ENCODE assay signal across 8 mouse cellular contexts in genomic region chr6:134863146-134863545, GRCm38 (mm10). TPM values are rescaled to one million over a fixed set of nuclear protein-coding genes. Genes with fewer than 3 reads are reported as not detected.
DNase-seq lines count a peak whose midpoint lies in the region; ATAC-seq lines count a peak whose summit lies in the region.

No protein-coding gene starts in this region.

- H3K27ac ChIP-seq in intestine, embryonic 16.5 days (ENCODE audit: low read length), result no peak overlapping the region
- H3K27ac ChIP-seq in midbrain, embryonic 10.5 days (replicated peaks), result peak overlapping the region; percentile 79

- WGBS in intestine, embryonic 16.5 days, result under 1% methylated on average over 19 of the region's 19 CpGs
- WGBS in midbrain, embryonic 10.5 days, result 2% methylated on average over 19 of the region's 19 CpGs

- no peaks in the 10 kb centered on the region for H3K27me3 ChIP-seq in intestine, embryonic 16.5 days (replicated peaks; ENCODE audit: control insufficient read depth, insufficient read depth, low read length)
- H3K27me3 ChIP-seq in midbrain, embryonic 10.5 days (ENCODE audit: low read depth, poor library complexity, severe bottlenecking), result no peaks in the 10 kb centered on the region

- no peaks in the 10 kb centered on the region for H3K9me3 ChIP-seq in intestine, embryonic 16.5 days (ENCODE audit: control insufficient read depth, low read length)
- H3K9me3 ChIP-seq in midbrain, embryonic 10.5 days (replicated peaks), result no peaks in the 10 kb centered on the region

- peak overlapping the region; percentile 29 for H3K4me3 ChIP-seq in intestine, embryonic 16.5 days (ENCODE audit: low read length)
- peak overlapping the region; percentile 44 for H3K4me3 ChIP-seq in midbrain, embryonic 10.5 days

- H3K36me3 ChIP-seq in intestine, embryonic 16.5 days (ENCODE audit: control insufficient read depth, insufficient read depth, low read length), result no peaks in the 10 kb centered on the region
- H3K36me3 ChIP-seq in midbrain, embryonic 10.5 days, result peaks cover 24% of the 10 kb centered on the region

- intact Hi-C loops in left cerebral cortex, postnatal 25 days (cut with DNase I), result loop anchor here (2.0 kb wide), 2 partner anchors 84 to 204 kb away; no protein-coding TSS in a partner anchor

- peak overlapping the region; percentile 51 for H3K4me2 ChIP-seq in intestine, embryonic 16.5 days (ENCODE audit: low read depth, low read length)

- DNase-seq in adrenal gland, adult 8-10 months, result peak; percentile 88
- DNase-seq in embryo, embryonic 9.5 days (ENCODE audit: extremely low spot score), result peak; percentile 97
- DNase-seq in gonadal fat pad, adult 2 months (ENCODE audit: low read depth), result peak; percentile 16
- DNase-seq in left cerebral cortex, postnatal 25 days (ENCODE audit: low spot score in 2 of 2), result peak; percentile 98
- DNase-seq in midbrain, embryonic 10.5 days (ENCODE audit: low spot score), result peak; percentile 98
- DNase-seq in right cerebral cortex, postnatal 36 days (ENCODE audit: low spot score in 2 of 2), result peak; percentile 94 to 96
- peak; percentile 86 to 97 for DNase-seq in urinary bladder, postnatal 4 days (ENCODE audit: low spot score in 2 of 2)

- H3K9ac ChIP-seq in intestine, embryonic 16.5 days (ENCODE audit: low read depth, low read length), result no peak overlapping the region

- peak; percentile 85 for ATAC-seq in intestine, embryonic 16.5 days

- H3K4me1 ChIP-seq in intestine, embryonic 16.5 days (ENCODE audit: control insufficient read depth, insufficient read depth, low read length), result peaks cover 11% of the 10 kb centered on the region
- peaks cover 23% of the 10 kb centered on the region for H3K4me1 ChIP-seq in midbrain, embryonic 10.5 days

RNA-seq across cellular contexts. Expression of gene Crebl2, which starts 33.2 kb away (rescaled TPM):
- total RNA-seq in adrenal gland, adult 8-10 months (2022), result 10 to 100 TPM; 47.1 to 63.4 (median 58.0) TPM
- polyA plus RNA-seq in gonadal fat pad, adult 2 months (2012; rRNA removed), result 17.4 and 18.0 TPM in 2 replicates
- polyA plus RNA-seq in intestine, embryonic 16.5 days (2015; fragmentation: Nextera tagmentation; extraction: Ambion mirVana), result 3.3 and 3.6 TPM in 2 replicates
- 10 to 100 TPM; 29.9 to 32.9 TPM for total RNA-seq in left cerebral cortex, postnatal 25 days (2021)
- polyA plus RNA-seq in midbrain, embryonic 10.5 days (2016; fragmentation: Nextera tagmentation; extraction: Ambion mirVana), result 1.0 and 1.3 TPM in 2 replicates

RNA-seq across cellular contexts. Expression of gene Gpr19, which starts 35.2 kb away (rescaled TPM):
- 1 to 10 TPM; 7.1 to 9.8 (median 7.9) TPM for total RNA-seq in adrenal gland, adult 8-10 months (2022)
- 7.1 and 8.5 TPM in 2 replicates for polyA plus RNA-seq in gonadal fat pad, adult 2 months (2012; rRNA removed)
- polyA plus RNA-seq in intestine, embryonic 16.5 days (2015; fragmentation: Nextera tagmentation; extraction: Ambion mirVana), result 8.1 and 9.5 TPM in 2 replicates
- total RNA-seq in left cerebral cortex, postnatal 25 days (2021), result 10 to 100 TPM; 25.3 to 27.3 TPM
- 32.3 and 37.7 TPM in 2 replicates for polyA plus RNA-seq in midbrain, embryonic 10.5 days (2016; fragmentation: Nextera tagmentation; extraction: Ambion mirVana)

RNA-seq across cellular contexts. Expression of gene Cdkn1b, which starts 57.1 kb away (rescaled TPM):
- total RNA-seq in adrenal gland, adult 8-10 months (2022), result 10 to 100 TPM; 32.9 to 44.0 (median 37.1) TPM
- 10.9 and 20.8 TPM in 2 replicates for polyA plus RNA-seq in gonadal fat pad, adult 2 months (2012; rRNA removed)
- 10.6 and 12.4 TPM in 2 replicates for polyA plus RNA-seq in intestine, embryonic 16.5 days (2015; fragmentation: Nextera tagmentation; extraction: Ambion mirVana)
- 10 to 100 TPM; 40.3 to 43.2 TPM for total RNA-seq in left cerebral cortex, postnatal 25 days (2021)
- 15.5 and 20.9 TPM in 2 replicates for polyA plus RNA-seq in midbrain, embryonic 10.5 days (2016; fragmentation: Nextera tagmentation; extraction: Ambion mirVana)

Comparison
In these comparisons a context has a peak if more than half of its experiments do, and no peak if none do; other contexts are left out.
1. DNase-seq: peak in every context shown above with its lines; median percentile 98 in left cerebral cortex, postnatal 25 days; 98 in midbrain, embryonic 10.5 days; 97 in embryo, embryonic 9.5 days; 95 in right cerebral cortex, postnatal 36 days; 92 in urinary bladder, postnatal 4 days; 88 in adrenal gland, adult 8-10 months; 16 in gonadal fat pad, adult 2 months.